Mouse (Mus musculus) macrophage (primary cell): ENCODE data around the gene Ppm1l. TPM values are rescaled to one million over a fixed set of nuclear protein-coding genes. Genes with fewer than 3 reads are reported as not detected.

Experiments
- H3K27ac ChIP-seq: fragments of 350-480 bp; formaldehyde crosslinking; 2 replicates; pipeline ENCODE4 v1.9.0; 2021
- H3K36me3 ChIP-seq: fragments of 350-480 bp; formaldehyde crosslinking; 2 replicates; pipeline ENCODE4 v1.9.0; 2021; ENCODE audit errors: inconsistent target
- H3K4me3 ChIP-seq: fragments of 350-480 bp; formaldehyde crosslinking; 2 replicates; pipeline ENCODE4 v1.9.0; 2021; ENCODE audit errors: inconsistent target
- H3K79me2 ChIP-seq: fragments of 350-480 bp; formaldehyde crosslinking; 2 replicates; pipeline ENCODE4 v1.9.0; 2021; ENCODE audit errors: inconsistent target
- WGBS: methylation state at CpG from one replicate; pipeline ENCODE4 v1.1.7; 2026; ENCODE audit warnings: inconsistent platforms; ENCODE audit not compliant: missing documents; 5-methylcytosine and 5-hydroxymethylcytosine counted together
- polyA plus RNA-seq: library from polyadenylated mRNA; stranded (reverse); fragments of 250-400 nt; gene quantifications from 3 replicates; pipeline ENCODE4 v1.2.4, GENCODE M21; 2018; ENCODE audit warnings: inconsistent platforms

Ppm1l gene
- polyA plus RNA-seq, 1 experiment from 2014 or later = 0.16 TPM

DNA sequence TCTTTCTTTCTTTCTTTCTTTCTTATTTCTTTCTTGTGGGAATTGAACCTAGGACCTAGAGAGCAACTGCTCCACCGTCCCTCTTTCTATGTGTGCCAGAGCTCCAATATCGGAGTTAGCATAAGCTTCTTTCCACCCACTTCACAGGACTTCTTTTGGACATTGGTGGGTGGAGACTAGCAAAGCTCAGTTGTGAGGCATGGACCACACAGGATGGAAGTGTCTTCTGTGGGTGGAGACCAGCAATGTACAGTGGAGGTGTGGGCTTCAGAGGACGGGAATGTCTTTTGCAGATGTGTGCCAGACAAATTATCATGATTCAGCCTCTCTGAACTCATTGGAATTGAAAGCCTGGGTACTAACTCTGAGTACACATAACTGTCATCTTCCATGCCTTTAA lies 180.5 kb downstream of the Ppm1l start:
- Histone ChIP-seq H3K36me3 (no peaks in the 10 kb centered on the region), H3K27ac (no peak overlapping the region)
- WGBS = 85% methylated on average over 3 of the region's 3 CpGs

GRCm38 (mm10) chr3:69502009-69502408 lies 185.3 kb downstream of the Ppm1l start:
- H3K36me3 ChIP-seq = no peaks in the 10 kb centered on the region
- WGBS = 81% methylated on average over 6 of the region's 6 CpGs
- H3K27ac ChIP-seq = no peak overlapping the region
- H3K4me3 ChIP-seq = no peak overlapping the region
- no peaks in the 10 kb centered on the region for H3K79me2 ChIP-seq

More for the DNA sequence above, 180.5 kb downstream of the Ppm1l start:
- Histone ChIP-seq H3K79me2 (no peaks in the 10 kb centered on the region), H3K4me3 (no peak overlapping the region)

GRCm38 (mm10) chr3:69502527-69502926 lies 185.9 kb downstream of the Ppm1l start:
- no peaks in the 10 kb centered on the region for H3K36me3 ChIP-seq
- no peak overlapping the region for H3K27ac ChIP-seq
- no peak overlapping the region for H3K4me3 ChIP-seq
- no peaks in the 10 kb centered on the region for H3K79me2 ChIP-seq
- 83% methylated on average over 4 of the region's 4 CpGs for WGBS

GRCm38 (mm10) chr3:69505090-69505489 lies 188.4 kb downstream of the Ppm1l start:
- Histone ChIP-seq H3K27ac (no peak overlapping the region), H3K4me3 (no peak overlapping the region), H3K79me2 (no peaks in the 10 kb centered on the region), H3K36me3 (no peaks in the 10 kb centered on the region)
- 8% methylated on average over 7 of the region's 7 CpGs for WGBS

- no peaks in the 10 kb centered on the region for H3K36me3 ChIP-seq
- 97% methylated on average over 4 of the region's 4 CpGs for WGBS
- H3K4me3 ChIP-seq = no peak overlapping the region
- H3K79me2 ChIP-seq = no peaks in the 10 kb centered on the region
- no peak overlapping the region for H3K27ac ChIP-seq
These were observed 189.7 kb downstream of the Ppm1l start for GRCm38 (mm10) chr3:69506352-69506751.

GRCm38 (mm10) chr3:69509411-69509952 lies 192.8 kb downstream of the Ppm1l start:
- no peak overlapping the region for H3K27ac ChIP-seq
- no peaks in the 10 kb centered on the region for H3K36me3 ChIP-seq
- 95% methylated on average over 3 of the region's 3 CpGs for WGBS
- H3K79me2 ChIP-seq = no peaks in the 10 kb centered on the region
- H3K4me3 ChIP-seq = no peak overlapping the region

- H3K4me3 ChIP-seq = no peak overlapping the region
- H3K36me3 ChIP-seq = no peaks in the 10 kb centered on the region
- 60% methylated on average over 7 of the region's 7 CpGs for WGBS
- no peak overlapping the region for H3K27ac ChIP-seq
- no peaks in the 10 kb centered on the region for H3K79me2 ChIP-seq
These were observed 195.2 kb downstream of the Ppm1l start for GRCm38 (mm10) chr3:69511881-69512280.

DNA sequence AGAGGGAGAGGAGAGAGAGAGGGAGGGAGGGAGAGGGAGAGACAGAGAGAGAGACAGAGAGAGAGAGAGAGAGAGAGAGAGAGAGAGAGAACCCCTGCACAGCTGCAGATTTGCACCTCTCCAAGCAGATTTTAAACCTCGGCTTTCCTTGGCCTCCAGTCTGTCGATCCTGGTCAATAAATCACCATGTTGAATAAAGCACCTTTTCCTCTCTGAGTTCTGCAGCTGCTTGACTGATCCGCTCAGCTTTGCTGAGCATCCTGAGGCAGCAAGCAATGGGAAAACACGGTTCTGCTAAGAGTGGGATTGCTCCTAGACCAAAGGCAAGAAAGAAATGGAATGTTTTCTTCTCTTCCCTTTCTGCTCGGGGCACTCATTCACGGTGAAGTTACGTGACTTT lies 195.7 kb downstream of the Ppm1l start:
- H3K4me3 ChIP-seq = no peak overlapping the region

GRCm38 (mm10) chr3:69515730-69516350 lies 199.2 kb downstream of the Ppm1l start:
- Histone ChIP-seq H3K36me3 (no peaks in the 10 kb centered on the region), H3K4me3 (no peak overlapping the region), H3K27ac (no peak overlapping the region), H3K79me2 (no peaks in the 10 kb centered on the region)
- 88% methylated on average over 13 of the region's 13 CpGs for WGBS

More for the DNA sequence above, 195.7 kb downstream of the Ppm1l start:
- 50% methylated on average over 6 of the region's 7 CpGs for WGBS
- Histone ChIP-seq H3K27ac (no peak overlapping the region), H3K36me3 (no peaks in the 10 kb centered on the region), H3K79me2 (no peaks in the 10 kb centered on the region)

GRCm38 (mm10) chr3:69519188-69519587 lies 202.5 kb downstream of the Ppm1l start:
- H3K4me3 ChIP-seq = no peak overlapping the region
- no peak overlapping the region for H3K27ac ChIP-seq
- no peaks in the 10 kb centered on the region for H3K36me3 ChIP-seq
- 57% methylated on average over 9 of the region's 9 CpGs for WGBS
- no peaks in the 10 kb centered on the region for H3K79me2 ChIP-seq

GRCm38 (mm10) chr3:69519789-69520558 lies 203.3 kb downstream of the Ppm1l start:
- Histone ChIP-seq H3K4me3 (no peak overlapping the region), H3K79me2 (no peaks in the 10 kb centered on the region), H3K27ac (no peak overlapping the region), H3K36me3 (no peaks in the 10 kb centered on the region)
- WGBS = 94% methylated on average over 21 of the region's 21 CpGs

DNA sequence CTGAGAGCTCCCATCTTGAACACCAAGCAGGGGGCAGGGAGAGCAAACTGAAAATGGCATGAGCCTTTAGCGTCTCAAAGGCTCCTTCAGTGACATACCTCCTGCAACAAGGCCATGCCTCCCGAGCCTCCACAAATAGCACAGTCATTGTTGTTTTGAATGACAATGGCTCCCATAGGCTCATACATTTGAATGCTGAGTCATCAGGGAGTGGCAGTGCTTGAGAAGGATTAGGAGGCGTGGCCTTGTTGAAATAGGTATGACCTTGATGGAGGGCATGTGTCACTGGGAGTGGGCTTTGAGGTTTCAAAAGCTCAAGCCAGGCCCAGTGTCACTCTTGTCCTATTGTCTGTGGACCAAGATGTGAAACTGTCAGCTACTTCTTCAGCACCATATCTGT lies 205.6 kb downstream of the Ppm1l start:
- no peak overlapping the region for H3K27ac ChIP-seq
- no peaks in the 10 kb centered on the region for H3K36me3 ChIP-seq
- no peak overlapping the region for H3K4me3 ChIP-seq
- no peaks in the 10 kb centered on the region for H3K79me2 ChIP-seq
- WGBS = 100% methylated on average over 3 of the region's 3 CpGs

DNA sequence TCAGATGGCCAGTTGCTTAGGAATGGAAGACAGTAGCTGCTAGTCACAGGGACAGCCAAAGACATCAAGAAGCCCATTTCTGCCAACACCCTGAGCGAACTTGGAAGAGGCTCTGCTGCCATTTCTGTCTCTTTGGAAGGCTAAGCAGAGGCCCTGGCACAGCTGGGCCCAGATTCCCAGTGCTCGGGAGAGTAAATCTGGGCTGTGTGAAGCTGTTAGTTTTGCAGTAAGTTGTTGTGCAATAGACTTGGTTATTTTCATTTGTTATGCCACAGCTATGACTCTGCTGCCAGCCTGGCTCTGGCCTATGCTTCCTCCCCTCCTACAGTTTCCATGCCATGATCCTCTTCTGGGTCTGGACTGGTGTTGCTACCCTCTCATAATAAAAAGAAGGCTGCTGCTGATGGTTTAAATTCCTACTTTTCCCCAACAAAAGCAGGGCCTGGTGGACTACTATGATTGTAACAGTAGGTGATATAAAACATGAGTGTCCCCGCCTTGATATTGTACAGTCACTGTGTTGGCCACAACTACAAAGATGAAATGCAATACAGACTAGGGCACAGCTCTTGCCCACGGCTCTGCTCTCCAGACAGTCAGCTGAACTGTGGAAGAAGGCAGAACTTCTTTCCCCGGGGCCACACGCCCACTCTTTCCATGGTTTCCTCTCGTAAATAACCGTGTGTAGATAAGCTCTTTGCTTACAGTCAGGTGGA lies 207.9 kb downstream of the Ppm1l start:
- WGBS = 32% methylated on average over 8 of the region's 8 CpGs
- Histone ChIP-seq H3K27ac (peak overlapping the region; percentile 28), H3K36me3 (no peaks in the 10 kb centered on the region), H3K79me2 (no peaks in the 10 kb centered on the region), H3K4me3 (no peak overlapping the region)

- Histone ChIP-seq H3K27ac (peak overlapping the region; percentile 28), H3K4me3 (no peak overlapping the region), H3K79me2 (no peaks in the 10 kb centered on the region), H3K36me3 (no peaks in the 10 kb centered on the region)
- WGBS = 33% methylated on average over 8 of the region's 8 CpGs
These were observed 208.4 kb downstream of the Ppm1l start for GRCm38 (mm10) chr3:69525072-69525529.

DNA sequence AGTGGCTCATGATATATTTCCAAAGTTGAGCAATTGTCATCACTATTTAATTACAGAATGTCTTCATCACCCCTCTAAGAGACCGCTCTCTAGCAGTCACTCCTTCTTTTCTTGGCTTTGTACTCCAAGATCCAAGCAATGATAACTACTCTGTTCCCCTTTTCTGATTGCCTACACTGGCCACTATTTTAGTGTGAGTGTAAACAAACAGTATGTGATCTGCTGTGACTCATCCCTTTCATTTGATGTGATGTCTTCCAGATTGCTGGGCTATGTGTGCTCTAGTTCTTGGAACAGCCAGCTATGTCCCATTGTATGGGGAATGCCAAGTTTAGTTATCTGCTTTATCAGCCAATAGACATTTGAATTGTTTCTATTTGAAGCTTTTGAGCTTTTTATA lies 210.7 kb downstream of the Ppm1l start:
- no peak overlapping the region for H3K27ac ChIP-seq
- no peaks in the 10 kb centered on the region for H3K36me3 ChIP-seq
- no peak overlapping the region for H3K4me3 ChIP-seq
- H3K79me2 ChIP-seq = no peaks in the 10 kb centered on the region
- WGBS = 75% methylated on average over 1 of the region's 1 CpGs
